Mouse (Mus musculus): Measurements from ENCODE around the gene Tgfbr1.

The Tgfbr1 gene

DNA sequence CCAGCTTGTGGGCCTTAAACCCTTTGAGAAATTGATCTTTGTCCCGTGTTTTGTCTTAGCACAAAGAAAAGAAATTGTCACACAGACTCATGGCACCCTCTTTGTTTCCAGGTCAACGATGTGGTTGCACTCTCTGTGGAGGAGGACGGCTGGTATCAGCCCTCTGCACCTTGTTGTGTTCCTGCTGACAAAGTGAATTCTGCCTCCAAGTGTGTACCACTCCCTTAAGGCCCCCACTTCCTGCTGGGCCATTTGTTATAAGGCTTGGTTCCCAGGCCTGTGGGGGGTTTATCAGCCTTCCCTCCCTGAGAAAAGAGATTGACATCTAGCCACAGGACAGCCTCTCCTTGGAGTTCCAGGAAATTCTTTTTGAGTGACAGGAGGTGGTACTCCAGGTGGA, 69.2 kb downstream of the Tgfbr1 start:
- no peak for DNase-seq (ENCODE audit: low spot score in 2 of 2)

DNA sequence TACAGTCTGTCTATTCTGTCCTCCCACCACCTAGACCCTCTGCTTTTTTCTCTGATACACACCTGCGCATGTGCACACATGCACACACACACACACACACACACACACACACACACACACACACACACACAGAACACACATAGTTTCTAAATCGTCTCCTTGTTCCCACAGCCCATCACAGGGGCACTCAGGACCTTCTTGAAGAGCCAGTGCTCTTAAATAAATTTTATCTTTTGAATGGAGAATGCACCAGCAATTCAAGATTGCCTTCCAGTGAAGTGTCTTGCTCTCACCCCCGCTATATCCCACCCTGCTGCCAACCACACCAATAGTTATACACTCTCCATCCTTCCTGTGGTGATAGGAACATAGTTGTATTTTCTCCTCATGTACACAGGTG, 69.9 kb downstream of the Tgfbr1 start:
- no peak for DNase-seq (ENCODE audit: low spot score in 2 of 2)

DNA sequence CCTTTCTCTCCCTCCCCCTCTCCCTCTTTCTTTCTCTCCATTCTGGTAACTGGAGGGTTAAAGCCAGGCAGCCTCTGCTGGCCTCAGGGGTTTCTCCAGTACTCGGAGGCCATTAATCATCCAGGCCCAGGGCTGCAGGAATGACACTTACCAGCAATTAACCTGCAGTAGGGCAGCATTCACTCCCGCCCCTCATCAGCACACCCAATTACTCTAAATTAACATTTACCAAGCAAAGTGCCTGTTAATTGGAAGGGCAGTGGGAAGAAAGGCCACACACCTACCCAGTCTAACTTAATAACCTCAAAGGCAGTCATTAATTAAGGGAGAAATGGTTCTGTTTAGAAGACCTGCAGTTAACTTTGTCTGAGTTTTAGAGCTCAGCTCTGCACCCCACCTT, 71.4 kb downstream of the Tgfbr1 start:
- no peak for DNase-seq (ENCODE audit: low spot score in 2 of 2)

DNA sequence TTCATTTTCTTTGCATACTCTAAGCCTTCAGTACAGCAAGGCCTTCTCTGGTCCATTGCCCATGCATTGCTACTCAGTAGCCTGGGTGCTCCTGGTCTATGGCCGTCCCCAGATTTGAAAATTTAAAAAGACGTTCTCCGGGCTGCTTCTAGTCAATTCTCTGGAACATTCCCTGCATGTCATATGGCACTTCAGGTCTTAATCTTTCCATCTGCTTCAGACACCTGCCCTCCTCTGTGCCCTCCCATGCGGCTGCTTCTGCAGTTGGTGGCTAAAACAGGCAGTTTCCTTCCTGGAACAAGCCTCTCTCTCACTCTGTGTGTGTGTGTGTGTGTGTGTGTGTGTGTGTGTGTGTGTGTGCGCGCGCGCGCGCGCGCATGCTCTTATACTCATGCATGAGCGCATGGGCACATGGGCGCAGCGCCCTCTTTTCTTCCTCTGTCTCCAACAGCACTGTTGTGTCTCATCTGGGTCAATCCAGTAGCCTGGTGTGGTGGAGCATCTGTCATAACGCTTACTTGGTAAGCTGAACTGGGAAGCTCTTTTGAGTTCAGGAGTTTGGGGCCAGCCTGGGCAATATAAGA, 72.3 kb downstream of the Tgfbr1 start:
- DNase-seq (ENCODE audit: low spot score in 2 of 2), result no peak

DNA sequence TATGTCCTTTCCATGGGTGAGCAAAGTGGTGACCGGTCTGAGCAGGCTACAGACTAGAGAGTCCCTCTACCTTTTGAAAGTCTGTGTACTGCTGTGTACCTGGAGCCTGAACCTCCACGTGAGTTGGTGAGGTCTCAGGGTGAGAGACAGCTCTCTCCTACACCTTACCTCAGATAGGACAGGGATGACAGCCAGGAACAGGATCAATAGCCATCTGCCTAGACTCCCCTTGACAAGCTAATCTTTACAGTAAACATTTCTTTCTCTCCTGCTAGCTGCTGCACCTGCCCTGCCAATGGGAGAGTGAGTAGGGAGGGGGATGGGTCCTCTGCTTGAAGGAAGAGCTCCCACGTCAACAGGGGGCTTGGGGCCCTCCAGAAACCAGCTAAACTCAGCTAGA, 74.6 kb downstream of the Tgfbr1 start:
- no peak for DNase-seq (ENCODE audit: low spot score in 2 of 2)

DNA sequence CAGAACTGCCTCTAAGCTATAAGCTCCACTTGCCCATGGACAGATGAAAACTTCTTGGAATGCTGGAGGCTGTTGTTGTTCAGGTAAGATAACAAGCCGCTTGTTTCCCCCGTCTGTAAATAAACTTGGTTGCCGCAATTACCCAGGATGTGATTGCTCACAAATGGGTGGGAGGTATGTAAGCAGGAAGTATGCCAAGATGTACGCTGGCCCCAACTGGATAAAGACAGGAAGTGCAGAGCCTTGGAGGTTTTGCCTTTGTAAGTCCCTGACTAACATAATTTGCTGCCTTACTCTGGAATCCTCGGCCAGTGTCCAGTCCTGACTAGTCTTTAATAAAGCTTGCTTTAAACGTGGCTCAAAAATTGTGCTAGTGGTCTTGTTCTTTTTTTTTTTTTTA, 77.5 kb downstream of the Tgfbr1 start:
- DNase-seq (ENCODE audit: low spot score in 2 of 2), result no peak

DNA sequence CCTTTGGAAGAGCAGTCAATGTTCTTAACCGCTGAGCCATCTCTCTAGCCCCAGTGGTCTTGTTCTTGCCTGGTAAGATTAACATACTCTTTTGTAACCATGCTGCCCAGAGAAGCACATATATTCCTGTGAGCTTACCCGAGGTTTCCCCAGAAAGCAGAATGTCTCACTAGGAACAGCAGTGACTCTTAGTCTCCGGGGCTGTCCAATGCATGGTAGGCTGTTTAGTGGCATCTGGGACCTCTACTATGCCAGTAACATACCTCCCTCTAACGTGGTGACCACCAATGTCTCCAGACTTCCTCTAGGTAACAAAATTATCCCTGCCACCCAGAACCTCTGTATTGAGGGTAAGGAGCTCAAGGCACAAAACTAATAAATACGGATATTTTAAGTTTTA, 78.1 kb downstream of the Tgfbr1 start:
- no peak for DNase-seq (ENCODE audit: low spot score in 2 of 2)

DNA sequence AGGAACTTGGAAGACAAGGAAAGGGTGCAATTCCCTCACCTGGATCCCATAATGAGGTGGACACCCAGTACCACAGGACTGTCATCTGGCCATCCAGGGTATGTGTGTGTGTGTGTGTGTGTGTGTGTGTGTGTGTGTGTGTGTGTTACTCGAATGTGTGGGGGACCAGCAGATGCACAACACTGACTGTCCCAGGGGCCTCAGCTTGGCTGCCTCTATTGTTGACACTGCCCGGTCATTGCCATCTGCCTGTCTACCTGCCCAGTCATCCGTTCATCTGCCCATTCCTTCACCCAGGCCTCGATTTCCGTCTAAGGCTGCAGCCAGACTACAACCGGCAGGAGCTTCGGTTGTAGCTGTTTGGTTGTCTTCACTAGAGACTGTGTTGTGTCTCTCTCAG, 79.7 kb downstream of the Tgfbr1 start:
- DNase-seq (ENCODE audit: low spot score in 2 of 2), result no peak

DNA sequence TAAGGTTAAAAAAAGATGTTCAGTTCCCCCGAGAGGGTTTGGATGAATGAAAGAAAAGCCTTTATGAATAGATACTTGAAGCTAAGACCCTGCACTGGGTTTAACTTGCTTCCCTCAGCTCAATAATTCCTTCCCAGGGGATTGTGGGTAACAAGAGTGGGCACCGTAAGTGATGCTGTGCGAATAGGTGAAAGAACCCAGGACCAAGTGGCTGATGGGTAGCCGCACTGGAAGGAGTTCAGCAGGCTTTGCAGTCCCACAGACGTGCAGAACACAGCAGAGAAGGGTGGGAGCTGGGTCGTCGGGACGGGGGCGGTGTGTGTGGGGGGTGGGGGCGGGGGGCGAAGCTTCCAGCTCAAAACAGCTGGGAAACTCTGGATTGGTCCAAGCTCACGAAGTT, 82.1 kb downstream of the Tgfbr1 start:
- no peak for DNase-seq (ENCODE audit: low spot score in 2 of 2)

DNA sequence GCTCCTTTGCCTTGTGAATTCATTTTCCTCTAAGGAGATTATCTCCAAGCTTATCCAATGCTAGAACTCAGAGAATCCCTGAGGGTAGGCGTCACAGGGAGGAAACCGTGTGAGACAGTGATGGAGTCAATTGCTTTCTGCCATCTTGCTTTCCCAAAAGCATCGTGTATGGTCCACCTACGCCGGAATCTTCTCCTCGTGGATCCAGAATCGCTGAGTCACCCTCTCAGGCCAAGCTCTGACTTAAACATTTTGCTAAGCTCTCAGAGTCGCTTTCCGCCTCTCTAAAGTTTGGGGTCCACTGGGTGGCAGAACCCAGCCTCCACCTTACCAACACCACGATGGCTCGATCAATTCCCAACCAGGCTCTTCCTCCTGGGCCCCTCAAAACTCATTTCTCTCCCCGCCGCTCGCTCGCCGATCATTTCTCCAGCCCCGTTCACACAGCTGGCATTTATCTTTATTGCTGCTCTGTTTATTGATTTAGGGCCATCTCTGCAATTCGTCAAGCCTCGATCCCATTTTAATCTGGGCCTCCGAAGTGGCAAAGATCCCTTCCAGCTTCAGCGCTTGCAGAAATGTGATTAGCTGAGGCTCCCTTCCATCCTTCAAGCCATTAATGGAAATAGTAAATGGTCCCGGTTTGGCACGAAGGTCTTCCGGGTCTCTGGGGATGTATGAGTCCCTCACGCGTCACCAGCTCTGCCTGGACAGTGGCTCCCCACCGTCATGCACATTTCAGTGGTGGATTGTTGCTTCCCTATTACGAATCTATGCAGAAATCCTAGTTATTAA, 82.7 kb downstream of the Tgfbr1 start:
- no peak for DNase-seq (ENCODE audit: low spot score in 2 of 2)

DNA sequence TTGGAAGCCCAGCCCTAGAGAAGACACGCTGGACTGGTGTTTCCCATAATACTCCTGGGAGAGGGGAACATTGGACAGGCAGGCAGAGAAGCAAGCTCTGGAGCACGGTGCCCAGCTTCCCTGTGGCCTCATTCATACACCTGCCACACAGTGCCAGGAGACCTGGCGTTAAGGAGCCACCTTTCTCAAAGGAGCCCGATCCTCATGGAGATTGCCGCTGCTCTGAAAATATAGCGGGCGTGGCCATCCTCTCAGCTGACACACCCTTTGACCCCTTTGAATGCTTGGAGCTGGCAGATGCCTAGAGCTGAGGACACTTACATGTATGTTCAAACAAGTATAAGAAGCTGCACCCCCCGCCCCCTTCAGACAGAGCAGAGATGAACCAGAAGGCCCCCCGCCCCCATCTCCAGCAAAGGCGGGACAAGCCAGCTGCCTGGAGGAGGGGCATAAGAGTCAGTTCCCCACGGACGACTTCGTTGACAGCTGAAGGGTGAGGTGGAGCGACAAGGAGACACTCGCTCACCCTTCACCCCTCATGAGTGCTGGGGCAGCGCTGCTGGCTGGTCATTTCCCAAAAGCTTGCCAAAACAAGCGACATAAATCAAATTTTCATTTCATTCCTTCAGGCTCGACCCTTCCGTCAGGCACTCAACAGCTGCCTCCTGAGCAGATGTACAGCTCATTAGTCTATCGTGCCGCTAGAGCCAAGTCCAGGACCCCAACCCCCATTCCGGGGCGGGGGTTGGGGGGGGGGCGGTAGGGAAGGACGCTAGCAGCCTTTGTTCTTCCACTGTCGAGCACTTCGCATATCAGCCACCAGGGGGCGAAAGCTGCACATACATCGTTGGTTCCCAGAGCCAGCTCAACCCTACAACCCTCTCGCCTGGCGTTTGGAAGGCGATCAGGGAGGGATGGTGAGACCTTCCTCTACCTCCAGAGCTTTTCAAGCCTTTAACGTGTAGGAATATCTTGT, 84.6 kb downstream of the Tgfbr1 start:
- peak; percentile 42 to 62 for DNase-seq (ENCODE audit: low spot score in 2 of 2)

DNA sequence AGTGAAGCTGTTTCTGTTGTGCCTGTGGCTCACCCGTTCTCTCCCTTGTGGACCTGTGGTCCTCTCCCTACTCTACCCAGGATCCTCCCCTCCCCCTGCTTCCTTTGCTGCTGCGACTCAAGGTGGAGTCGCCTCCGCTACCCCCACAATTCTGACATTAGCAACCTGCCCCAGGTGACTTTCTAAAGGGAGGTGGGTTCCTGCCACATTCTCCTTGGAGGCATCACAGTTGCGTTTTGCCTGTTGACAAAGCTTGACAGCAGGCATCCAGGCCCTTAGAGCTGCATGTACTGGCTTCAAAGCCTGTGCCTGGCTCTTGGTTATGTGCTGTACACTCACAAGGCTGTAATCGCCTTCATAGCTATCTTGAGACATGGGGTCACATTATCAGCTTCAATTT, 85.9 kb downstream of the Tgfbr1 start:
- DNase-seq (ENCODE audit: low spot score in 2 of 2), result no peak

DNA sequence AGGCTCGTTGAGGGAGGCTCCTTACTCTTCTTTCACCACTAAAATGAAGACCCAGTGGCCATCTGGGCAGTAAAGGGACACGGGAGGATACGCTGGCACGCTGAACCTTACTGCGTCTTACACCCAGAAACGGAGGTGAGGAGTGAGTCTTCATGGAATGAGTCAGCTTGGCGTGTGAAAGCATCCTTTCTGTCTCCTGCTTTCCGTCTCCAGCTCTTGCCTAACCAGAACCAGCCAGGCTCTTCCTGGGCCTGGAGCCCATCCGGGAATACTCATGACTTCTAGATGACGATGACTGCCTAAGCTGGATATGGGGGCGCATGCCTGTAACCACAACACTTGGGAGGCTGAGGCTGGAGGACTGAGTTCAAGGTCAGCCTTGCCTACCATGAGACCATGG, 87.9 kb downstream of the Tgfbr1 start:
- no peak for DNase-seq (ENCODE audit: low spot score in 2 of 2)

DNA sequence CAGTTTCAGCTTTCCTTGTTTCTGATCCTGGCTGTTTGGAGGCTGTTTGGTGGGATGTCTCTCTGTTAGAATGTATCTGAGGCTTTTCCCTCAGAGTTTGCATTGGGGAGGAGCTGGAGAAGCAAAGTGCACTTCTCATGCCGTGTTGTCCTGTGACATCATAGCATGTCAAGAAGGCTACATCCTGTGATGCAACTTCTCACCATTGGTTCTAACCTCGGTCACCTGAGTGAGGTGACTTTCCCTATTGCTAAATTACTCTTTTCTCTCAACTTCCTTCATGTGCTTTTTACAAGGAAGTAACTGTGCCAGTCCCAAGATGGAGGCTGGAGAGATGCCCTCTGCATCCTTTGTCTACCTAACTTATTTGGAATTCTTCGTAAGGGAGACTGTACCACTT, 95.5 kb downstream of the Tgfbr1 start:
- no peak for DNase-seq (ENCODE audit: low spot score in 2 of 2)

DNA sequence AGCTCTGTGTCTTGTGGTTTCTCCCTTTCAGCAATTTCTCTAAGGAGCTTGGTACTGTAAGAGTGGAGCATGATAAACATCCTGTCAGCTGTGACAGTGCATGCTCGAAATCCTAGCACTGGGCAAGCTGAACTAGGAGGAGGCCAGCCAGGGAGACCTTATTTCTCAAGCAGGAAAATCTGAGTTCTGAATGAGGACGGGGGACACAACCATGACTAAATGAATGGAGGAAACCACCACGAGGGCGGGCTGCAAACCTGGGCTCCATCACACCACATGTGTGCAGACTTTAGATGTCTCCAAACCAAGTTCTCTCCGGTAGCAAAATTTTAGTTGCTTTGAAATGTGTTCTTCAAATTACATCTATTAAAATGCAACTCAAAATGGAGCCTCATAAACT, 96.1 kb downstream of the Tgfbr1 start:
- no peak for DNase-seq (ENCODE audit: low spot score in 2 of 2)

DNA sequence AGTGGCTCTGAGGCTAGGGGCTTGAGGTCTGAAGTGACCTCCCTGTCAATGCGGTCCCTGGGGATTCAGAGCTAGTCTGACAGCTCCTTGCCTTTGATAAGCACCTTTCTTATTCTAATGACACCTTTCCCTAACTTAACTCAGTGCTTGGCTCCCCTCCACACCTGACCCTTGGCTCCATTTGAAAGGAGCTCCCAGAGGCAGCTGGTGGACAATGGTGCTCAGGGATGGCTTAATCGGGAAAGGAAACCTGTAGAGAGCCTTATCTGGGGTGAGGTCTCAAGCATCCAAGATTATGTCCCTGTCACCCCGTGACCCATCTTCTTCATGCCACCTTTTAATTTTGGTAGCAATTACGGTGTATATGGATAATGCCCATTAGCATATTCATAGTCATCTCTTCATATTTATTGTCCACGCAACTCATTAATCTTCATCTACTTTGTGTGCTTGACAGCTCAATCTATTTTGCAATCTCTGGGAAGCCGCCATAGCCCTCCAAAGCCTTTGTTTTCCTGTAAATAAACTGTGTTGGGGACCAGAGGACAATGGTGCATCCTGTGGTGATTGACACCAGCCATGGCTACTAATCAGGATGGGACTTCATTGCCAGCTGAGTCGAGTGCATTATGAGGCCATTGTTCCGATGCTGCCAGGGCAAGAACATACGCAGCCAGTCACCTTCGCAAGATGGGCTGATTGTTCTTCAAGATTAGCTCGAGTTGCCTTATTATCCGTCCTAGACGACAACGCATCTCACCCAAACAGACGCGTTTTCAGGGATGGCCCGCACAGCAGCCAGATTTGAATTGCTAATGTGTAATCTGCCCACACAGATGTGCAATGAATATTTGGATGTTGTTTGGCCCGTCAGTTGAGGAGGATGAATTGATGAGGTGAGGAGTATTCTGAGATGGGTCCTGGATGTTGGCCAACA, 96.8 kb downstream of the Tgfbr1 start:
- no peak for DNase-seq (ENCODE audit: low spot score in 2 of 2)
